ENCODE assay signal across 8 mouse cellular contexts in genomic region chr11:30405581-30405980, GRCm38 (mm10).
DNase-seq lines count a peak whose midpoint lies in the region; ATAC-seq lines count a peak whose summit lies in the region.

No protein-coding gene starts in this region.

- H3K9me3 ChIP-seq in limb, embryonic 15.5 days = no peaks in the 10 kb centered on the region

- peak overlapping the region; percentile 83 for H3K27ac ChIP-seq in brown adipose tissue, adult 24 weeks (replicated peaks; ENCODE audit: low read depth, low read length)
- H3K27ac ChIP-seq in limb, embryonic 15.5 days = peak overlapping the region; percentile 23

- ATAC-seq in limb, embryonic 15.5 days (ENCODE audit: insufficient number of reproducible peaks, low FRiP score, low TSS enrichment, low read depth) = no peak
- no peak for ATAC-seq in CD4-positive, CD25-positive, alpha-beta regulatory T cell, adult 4 months

- peak; percentile 2 to 15 for DNase-seq in left cerebral cortex, postnatal 14 days (ENCODE audit: low spot score in 2 of 2)
- DNase-seq in left cerebral cortex, adult 11 months (ENCODE audit: low spot score) = no peak
- DNase-seq in heart, adult 8-10 months (ENCODE audit: low spot score) = peak; percentile 85
- no peak for DNase-seq in spleen, postnatal 4 days (ENCODE audit: low spot score in 2 of 2)
- no peak for DNase-seq in spleen, postnatal 14 days (ENCODE audit: low spot score in 2 of 2)

- H3K27me3 ChIP-seq in limb, embryonic 15.5 days = no peaks in the 10 kb centered on the region

- intact Hi-C loops in left cerebral cortex, postnatal 14 days (cut with DNase I) = no loop called here

- no peak overlapping the region for H3K9ac ChIP-seq in limb, embryonic 15.5 days

- H3K4me2 ChIP-seq in limb, embryonic 15.5 days = no peak overlapping the region

- no peak overlapping the region for H3K4me3 ChIP-seq in brown adipose tissue, adult 24 weeks (ENCODE audit: insufficient read depth, low read depth, low read length)
- no peak overlapping the region for H3K4me3 ChIP-seq in limb, embryonic 15.5 days

- no peaks in the 10 kb centered on the region for H3K36me3 ChIP-seq in limb, embryonic 15.5 days

- 40% methylated on average over 2 of the region's 2 CpGs for WGBS in limb, embryonic 15.5 days

- peaks cover 20% of the 10 kb centered on the region for H3K4me1 ChIP-seq in brown adipose tissue, adult 24 weeks (ENCODE audit: control insufficient read depth, insufficient read depth, insufficient read length, low read length)
- H3K4me1 ChIP-seq in limb, embryonic 15.5 days = peaks cover 10% of the 10 kb centered on the region; the same call in 1 of the 2 replicates

Comparison
In these comparisons a context has a peak if more than half of its experiments do, and no peak if none do; other contexts are left out.
1. DNase-seq: peak in left cerebral cortex, postnatal 14 days (2 of 2) and heart, adult 8-10 months (single experiment); none in left cerebral cortex, adult 11 months (single experiment), spleen, postnatal 4 days (0 of 2) and spleen, postnatal 14 days (0 of 2).